Comparison of ENCODE assay signal across 37 mouse cellular contexts in the genomic region with DNA sequence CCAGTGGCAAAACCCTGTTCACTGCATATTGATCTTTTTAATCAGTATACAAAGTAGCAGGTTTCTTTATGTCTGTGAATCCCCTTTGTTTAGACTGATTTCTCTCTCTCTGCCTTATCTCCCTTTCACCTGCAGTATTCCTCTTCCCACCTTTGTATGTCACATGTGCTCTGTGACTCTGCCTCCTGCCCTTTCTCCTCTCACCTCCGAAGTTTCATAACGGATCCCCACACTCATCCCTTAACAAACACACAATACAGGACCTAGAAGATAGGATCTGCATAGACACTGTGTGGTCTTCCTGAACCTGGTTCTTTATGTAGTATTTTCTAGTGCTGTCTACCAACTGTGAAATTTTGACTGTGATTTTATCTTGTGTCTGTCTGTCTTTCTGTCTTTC. TPM values are rescaled to one million over a fixed set of nuclear protein-coding genes. Genes with fewer than 3 reads are reported as not detected.
"Had no signal": no experiment of that assay in that cellular context is flagged by ENCODE, and none has a peak within 500 bp of the region (broad histone marks: within the 10 kb centered on the region; RNA-seq: fewer than 3 reads in every experiment).

No protein-coding gene starts in this region.

- H3K4me3 ChIP-seq: embryonic facial prominence, embryonic 10.5 days; embryonic facial prominence, embryonic 12.5 days; embryonic facial prominence, embryonic 13.5 days; embryonic facial prominence, embryonic 15.5 days; erythroblast, embryonic 14.5 days; forebrain, embryonic 10.5 days; forebrain, embryonic 12.5 days; forebrain, embryonic 13.5 days; forebrain, embryonic 15.5 days; gastrocnemius, adult 2 months; heart, adult 2 months had no signal

- H3K4me1 ChIP-seq: forebrain, embryonic 10.5 days; forebrain, embryonic 12.5 days; forebrain, embryonic 13.5 days; forebrain, embryonic 15.5 days had no signal

- H3K9ac ChIP-seq: embryonic facial prominence, embryonic 12.5 days; embryonic facial prominence, embryonic 13.5 days; embryonic facial prominence, embryonic 15.5 days; forebrain, embryonic 12.5 days; forebrain, embryonic 13.5 days; forebrain, embryonic 15.5 days; forebrain, postnatal 0 days had no signal

- DNase-seq: cerebellum, adult 2 months; cerebellum, adult 8-10 months; cerebellum, adult 9-10 months; cerebellum, adult 9-11 months; cerebellum, postnatal 10 days; cerebellum, postnatal 14 days; cerebellum, postnatal 25 days; cerebellum, postnatal 36 days; embryo, embryonic 11 days; forebrain, postnatal 0 days; gastrocnemius, adult 2 months; gastrocnemius, postnatal 10 days; gastrocnemius, postnatal 14 days; gastrocnemius, postnatal 25 days; gastrocnemius, postnatal 36 days; heart, adult 18-20 months; heart, adult 2 months had no signal

- H3K27ac ChIP-seq: embryonic facial prominence, embryonic 10.5 days; embryonic facial prominence, embryonic 12.5 days; embryonic facial prominence, embryonic 13.5 days; embryonic facial prominence, embryonic 15.5 days; forebrain, embryonic 10.5 days; forebrain, embryonic 12.5 days; forebrain, embryonic 13.5 days; forebrain, embryonic 15.5 days; gastrocnemius, adult 2 months; heart, adult 2 months had no signal

- H3K27me3 ChIP-seq: embryonic facial prominence, embryonic 12.5 days; embryonic facial prominence, embryonic 13.5 days; embryonic facial prominence, embryonic 15.5 days; forebrain, embryonic 12.5 days; forebrain, embryonic 13.5 days; forebrain, embryonic 15.5 days had no signal

- H3K36me3 ChIP-seq: embryonic facial prominence, embryonic 10.5 days; embryonic facial prominence, embryonic 12.5 days; embryonic facial prominence, embryonic 13.5 days; embryonic facial prominence, embryonic 15.5 days; forebrain, embryonic 10.5 days; forebrain, embryonic 12.5 days; forebrain, embryonic 15.5 days had no signal

RNA-seq across cellular contexts. Expression of a gene that starts 8.6 kb away (rescaled TPM):
- polyA plus RNA-seq: erythroblast, embryonic 14.5 days had no signal

RNA-seq across cellular contexts. Expression of a gene that starts 16.9 kb away (rescaled TPM):
- total RNA-seq: common myeloid progenitor, adult 5-6 weeks; forebrain, postnatal 0 days; gastrocnemius, adult 18-20 months; gastrocnemius, adult 2 months; gastrocnemius, adult 8-10 months; gastrocnemius, postnatal 25 days; gastrocnemius, postnatal 36 days had no signal
- polyA plus RNA-seq: erythroblast, embryonic 14.5 days; forebrain, embryonic 10.5 days; forebrain, embryonic 11.5 days; forebrain, embryonic 12.5 days had no signal

RNA-seq across cellular contexts. Expression of a gene that starts 54.2 kb away (rescaled TPM):
- total RNA-seq: common myeloid progenitor, adult 5-6 weeks; forebrain, postnatal 0 days; gastrocnemius, adult 18-20 months; gastrocnemius, adult 2 months; gastrocnemius, adult 8-10 months; gastrocnemius, postnatal 10 days; gastrocnemius, postnatal 14 days; gastrocnemius, postnatal 25 days; gastrocnemius, postnatal 36 days; gastrocnemius, postnatal 4 days; granulocyte monocyte progenitor cell, adult 5-6 weeks; heart, adult 18-20 months; heart, adult 2 months had no signal
- polyA plus RNA-seq: cerebellum, adult 2 months; cortical plate, adult 2 months; embryonic facial prominence, embryonic 10.5 days; embryonic facial prominence, embryonic 11.5 days; embryonic facial prominence, embryonic 12.5 days; embryonic facial prominence, embryonic 13.5 days; embryonic facial prominence, embryonic 14.5 days; embryonic facial prominence, embryonic 15.5 days; erythroblast, embryonic 14.5 days; forebrain, embryonic 11.5 days; forebrain, embryonic 12.5 days; forebrain, embryonic 13.5 days; forebrain, embryonic 15.5 days; forebrain, postnatal 0 days; frontal cortex, adult 2 months; gonadal fat pad, adult 2 months; heart, adult 2 months had no signal
